Mouse (Mus musculus): Measurements from ENCODE around the gene Gzmm.
A peak's percentile ranks its signal among the peaks of the same experiment; 100 is the strongest.

Gene Gzmm

DNA sequence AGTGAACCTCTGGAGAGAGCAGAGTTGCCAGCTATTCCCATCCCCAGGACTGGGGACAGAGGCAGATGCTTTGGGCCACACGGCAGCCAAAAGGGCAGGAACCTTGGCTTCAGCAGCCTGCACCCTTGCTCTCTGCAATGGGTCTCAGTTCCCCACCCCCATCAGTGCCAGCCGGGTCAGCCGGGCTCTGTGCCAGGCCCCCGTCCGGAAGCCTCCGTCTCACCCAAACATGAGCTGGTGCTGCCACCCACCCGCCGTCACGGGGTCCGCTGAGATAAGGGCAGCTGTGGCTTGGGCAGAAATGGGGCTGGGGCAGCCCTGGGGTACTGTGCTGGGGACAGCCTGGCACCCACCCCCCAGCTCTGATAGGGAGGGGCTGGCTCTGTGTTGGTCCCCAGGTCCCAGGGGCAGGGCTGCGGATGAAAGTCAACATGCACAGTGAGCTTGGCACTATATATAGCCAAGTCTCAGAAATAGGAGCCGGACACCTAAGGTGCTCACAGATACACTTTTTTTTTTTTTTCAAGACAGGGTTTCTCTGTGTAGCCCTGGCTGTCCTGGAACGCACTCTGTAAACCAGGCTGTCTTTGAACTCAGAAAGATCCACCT is 40.6 kb downstream of the Gzmm start:
- peak; percentile 48 for DNase-seq

DNA sequence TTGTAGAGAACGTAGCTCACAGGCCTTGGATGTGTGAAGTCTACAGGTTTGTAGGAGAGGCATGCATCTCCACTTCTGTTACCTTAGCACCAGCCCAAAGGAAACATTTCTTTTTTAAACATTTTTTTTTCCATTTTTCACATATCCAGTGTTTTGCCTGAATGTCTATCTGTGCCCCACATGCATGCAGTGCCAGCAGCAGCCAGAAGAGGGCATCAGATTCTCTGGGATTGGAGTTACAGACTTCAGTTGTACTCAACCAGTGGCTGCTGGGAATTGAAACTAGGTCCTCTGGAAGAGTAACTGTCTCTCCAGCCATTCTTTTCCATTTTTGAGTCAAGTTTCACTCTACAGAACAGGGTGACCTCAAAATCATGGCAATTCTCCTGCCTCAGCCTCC is 43.7 kb downstream of the Gzmm start:
- peak; percentile 54 for DNase-seq

DNA sequence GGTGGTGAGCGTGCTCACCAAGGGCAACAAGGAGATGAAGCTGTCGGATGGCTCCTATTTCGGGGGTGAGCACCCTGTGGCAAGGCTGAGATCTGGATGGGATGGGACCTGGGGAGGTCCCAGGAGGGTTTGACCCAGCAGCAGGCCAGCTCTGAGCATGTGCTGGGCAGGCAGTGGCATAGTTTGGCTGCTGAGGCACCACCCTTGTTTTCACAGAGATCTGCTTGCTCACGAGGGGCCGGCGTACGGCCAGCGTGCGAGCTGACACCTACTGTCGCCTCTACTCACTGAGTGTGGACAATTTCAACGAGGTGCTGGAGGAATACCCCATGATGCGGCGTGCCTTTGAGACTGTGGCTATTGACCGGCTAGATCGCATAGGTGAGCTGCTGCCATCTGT is 45.0 kb downstream of the Gzmm start:
- no peak for DNase-seq

DNA sequence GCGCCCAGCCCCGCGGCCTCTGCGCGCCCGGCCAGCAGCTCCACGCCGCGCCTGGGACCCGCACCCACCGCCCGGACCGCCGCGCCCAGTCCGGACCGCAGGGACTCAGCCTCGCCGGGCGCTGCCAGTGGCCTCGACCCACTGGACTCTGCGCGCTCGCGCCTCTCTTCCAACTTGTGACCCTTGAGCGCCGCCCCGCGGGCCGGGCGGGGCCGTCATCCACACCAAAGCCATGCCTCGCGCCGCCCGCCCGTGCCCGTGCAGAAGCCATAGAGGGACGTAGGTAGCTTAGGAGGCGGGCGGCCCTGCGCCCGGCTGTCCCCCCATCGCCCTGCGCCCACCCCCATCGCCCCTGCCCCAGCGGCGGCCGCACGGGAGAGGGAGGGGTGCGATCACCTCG is 46.5 kb downstream of the Gzmm start:
- no peak for DNase-seq

DNA sequence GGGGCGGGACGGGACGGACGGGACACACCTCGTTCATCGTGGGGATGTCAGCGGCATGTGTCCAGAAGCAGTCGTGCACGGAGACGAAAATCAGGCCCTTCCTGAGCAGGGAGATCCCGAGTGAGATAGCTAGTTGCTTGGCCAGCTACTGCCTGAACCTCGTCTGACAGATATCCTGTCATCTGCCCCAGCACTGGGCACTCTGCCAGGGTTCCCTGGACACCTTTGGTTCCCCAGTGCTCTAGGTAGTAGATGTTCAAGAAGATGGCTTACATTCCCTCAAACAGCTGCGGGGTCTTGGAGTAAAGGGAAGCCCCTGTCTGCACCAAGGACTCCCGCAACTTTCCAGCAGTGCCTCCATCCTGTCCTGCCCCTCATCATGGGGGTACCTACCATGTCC is 47.9 kb downstream of the Gzmm start:
- DNase-seq, result no peak

DNA sequence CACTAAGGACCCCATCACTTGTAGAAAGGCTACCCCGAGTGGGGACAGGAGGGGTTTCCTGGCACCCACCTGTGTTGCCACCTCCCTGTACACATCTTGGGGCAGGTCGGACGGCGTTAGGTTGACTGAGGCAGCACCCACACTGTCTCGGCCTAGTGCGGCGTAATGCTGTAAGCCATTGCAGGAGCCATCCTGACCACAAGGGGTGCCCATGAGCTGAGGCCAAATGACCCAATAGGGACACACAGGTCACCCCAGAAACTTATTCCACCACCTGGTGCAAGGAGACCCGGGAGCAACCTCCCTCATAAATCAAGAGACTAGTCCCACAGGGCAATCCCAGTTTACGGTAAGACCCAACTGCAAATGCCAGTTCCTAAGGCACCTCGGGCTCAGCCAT is 49.4 kb downstream of the Gzmm start:
- DNase-seq, result no peak

DNA sequence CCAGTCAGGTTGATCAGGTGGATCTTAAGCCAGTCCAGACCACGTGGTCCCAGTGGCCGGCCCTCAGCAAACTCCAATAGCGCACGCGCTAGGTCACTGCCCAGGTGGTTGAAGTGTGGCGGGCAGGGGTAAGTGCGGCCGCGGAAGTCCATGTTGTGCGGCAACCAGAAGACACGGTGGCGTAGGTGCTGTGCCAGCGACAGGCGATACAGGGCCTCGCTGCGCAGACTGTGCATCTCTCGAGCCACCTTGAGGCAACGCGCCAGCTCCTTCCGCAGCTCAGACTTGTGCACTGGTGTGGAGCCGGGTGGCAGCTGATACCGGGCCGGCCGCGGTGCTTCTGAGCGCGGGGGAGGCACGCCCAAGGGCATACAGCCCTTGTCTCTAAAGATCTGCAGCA is 50.4 kb downstream of the Gzmm start:
- DNase-seq, result no peak

DNA sequence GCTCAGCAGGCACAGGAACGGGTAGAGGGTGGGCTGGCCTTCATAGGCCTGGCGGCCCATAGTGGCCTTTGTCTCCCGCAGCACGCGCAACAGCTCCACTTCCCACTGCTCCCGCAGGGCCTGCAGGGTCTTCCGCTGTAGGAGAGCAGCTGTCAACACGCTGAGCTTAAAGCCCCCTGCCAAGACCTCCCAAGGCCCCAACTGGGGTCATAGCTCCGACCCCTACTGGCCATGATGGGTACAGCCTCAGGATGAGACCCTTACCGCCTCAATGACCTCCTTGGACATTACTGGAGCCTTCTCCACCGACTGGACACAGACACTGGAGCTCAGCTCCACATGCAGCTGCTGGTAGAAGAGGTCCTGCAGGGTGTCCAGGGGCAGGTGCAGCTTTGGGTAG is 52.0 kb downstream of the Gzmm start:
- no peak for DNase-seq

DNA sequence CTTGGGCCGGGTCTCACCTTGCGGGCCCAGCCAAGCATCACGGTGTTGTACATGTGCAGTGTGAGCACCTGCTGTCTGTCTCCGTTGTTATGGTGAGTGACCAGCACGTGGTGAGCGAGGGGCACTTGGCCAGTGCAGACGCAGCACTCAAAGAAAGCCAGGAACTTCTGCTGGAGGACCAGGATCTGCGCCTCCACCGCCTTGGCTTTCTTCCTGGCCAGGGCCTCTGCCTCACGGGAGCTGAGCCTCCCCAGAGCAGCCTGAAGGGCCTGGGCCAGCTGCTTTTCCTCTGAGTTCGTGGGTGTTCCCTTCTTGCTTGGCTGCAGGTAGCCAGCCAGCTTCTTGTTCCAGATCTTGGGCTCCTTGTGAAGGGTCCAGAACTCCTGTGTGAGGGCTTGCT is 54.3 kb downstream of the Gzmm start:
- no peak for DNase-seq

DNA sequence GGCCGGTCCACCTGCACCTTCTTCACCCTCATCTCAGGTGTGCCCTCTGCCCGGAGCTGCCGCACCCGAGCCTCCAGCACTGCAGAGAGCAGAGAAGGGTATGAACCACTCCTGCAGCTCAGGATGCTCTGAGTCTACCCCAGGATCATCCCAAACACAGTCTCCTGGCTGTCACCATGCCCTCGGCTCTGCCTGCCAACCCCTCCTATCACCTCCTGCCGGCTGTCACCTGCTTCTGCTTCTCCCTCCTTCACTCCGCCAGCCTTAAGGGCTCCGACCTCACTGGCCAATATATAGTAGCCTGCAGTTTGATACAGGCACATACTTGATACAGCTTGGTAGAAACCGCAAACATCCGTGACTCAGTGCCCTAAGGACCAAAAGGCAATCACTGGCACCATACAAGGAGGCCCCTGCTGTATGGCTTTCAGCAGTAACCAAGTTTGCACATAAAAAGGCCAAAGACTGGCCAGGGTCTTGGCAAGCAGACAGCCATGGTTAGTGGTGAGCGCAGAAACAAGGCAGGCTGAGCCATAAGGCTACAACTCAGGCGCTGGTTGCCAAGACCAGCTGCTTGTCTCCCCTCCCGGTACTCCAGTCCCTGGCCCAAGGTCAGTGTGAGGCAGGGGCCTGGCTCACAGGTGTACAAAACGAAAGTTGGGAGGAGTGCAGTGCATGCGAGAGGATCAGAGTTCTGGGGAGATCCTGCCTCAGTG is 55.0 kb downstream of the Gzmm start:
- no peak for DNase-seq

Measured in right cerebral cortex, postnatal 14 days (tissue).